Mouse (Mus musculus) forebrain, postnatal 0 days (tissue): ENCODE measurements around the gene Gm29276. TPM values are rescaled to one million over a fixed set of nuclear protein-coding genes. Genes with fewer than 3 reads are reported as not detected.
"Not testable (repeated sequence)": the region's sequence is repeated elsewhere in the genome, so short reads cannot be mapped to it uniquely, and the experiment has no call there.

ENCODE experiments used
- ATAC-seq: fragments of 200-750 bp; cut with Nextera tagmentation; 2 replicates; pipeline ENCODE4 v1.8.0; 2017; ENCODE audit warnings: mild to moderate bottlenecking, moderate library complexity
- DNase-seq: peaks from one replicate; pipeline ENCODE4 v3.0.0-alpha.2; 2015
- H3K27ac ChIP-seq: fragments of 300-500 bp; sonication (generic); 2 replicates; pipeline ENCODE4 v1.5.1; 2014; ENCODE audit warnings: low read depth, mild to moderate bottlenecking, antibody characterized with exemption, low read length, moderate library complexity, mixed read lengths
- H3K27me3 ChIP-seq: fragments of 300-500 bp; sonication (generic); 2 replicates; pipeline ENCODE4 v1.6.1; 2014; ENCODE audit warnings: mild to moderate bottlenecking, low read length, mixed read lengths; ENCODE audit not compliant: insufficient read depth
- H3K36me3 ChIP-seq: fragments of 300-500 bp; sonication (generic); 2 replicates; pipeline ENCODE4 v1.6.1; 2014; ENCODE audit warnings: mild to moderate bottlenecking, moderate library complexity; ENCODE audit not compliant: insufficient read depth
- H3K4me1 ChIP-seq: fragments of 300-500 bp; sonication (generic); 2 replicates; pipeline ENCODE4 v1.6.1; 2014; ENCODE audit warnings: antibody characterized with exemption; ENCODE audit not compliant: insufficient read depth
- H3K4me2 ChIP-seq: fragments of 300-500 bp; sonication (generic); 2 replicates; pipeline ENCODE4 v1.6.1; 2014; ENCODE audit warnings: low read depth, mild to moderate bottlenecking, moderate library complexity
- H3K4me3 ChIP-seq: fragments of 300-500 bp; sonication (generic); 2 replicates; pipeline ENCODE4 v1.5.1; 2014; ENCODE audit warnings: low read depth, low read length, mixed read lengths
- H3K9ac ChIP-seq: fragments of 300-500 bp; sonication (generic); 2 replicates; pipeline ENCODE4 v1.6.1; 2014; ENCODE audit warnings: mild to moderate bottlenecking
- H3K9me3 ChIP-seq: fragments of 300-500 bp; sonication (generic); 2 replicates; pipeline ENCODE4 v1.6.1; 2016; ENCODE audit warnings: low read length
- WGBS: fragments of 180-500 bp; shearing (Covaris S2); extraction: QIAGEN DNeasy Blood & Tissue Kit; methylation state at CpG from one replicate; pipeline ENCODE4 v1.1.7; 2014; 5-methylcytosine and 5-hydroxymethylcytosine counted together
- polyA plus RNA-seq: library from polyadenylated mRNA; unstranded; fragments of >200 nt; fragmentation: Nextera tagmentation; extraction: Ambion mirVana; gene quantifications from 2 replicates; pipeline ENCODE4 v1.2.1, GENCODE M21; 2015
- total RNA-seq: library from RNA; depleted of rRNA; stranded (reverse); fragments of >200 nt; gene quantifications from 2 replicates; pipeline ENCODE4 v1.2.3, GENCODE M21; 2014; rRNA removed

Gm29276 gene
- total RNA-seq (not detected in 2 replicates), polyA plus RNA-seq (not detected in 2 replicates)

DNA sequence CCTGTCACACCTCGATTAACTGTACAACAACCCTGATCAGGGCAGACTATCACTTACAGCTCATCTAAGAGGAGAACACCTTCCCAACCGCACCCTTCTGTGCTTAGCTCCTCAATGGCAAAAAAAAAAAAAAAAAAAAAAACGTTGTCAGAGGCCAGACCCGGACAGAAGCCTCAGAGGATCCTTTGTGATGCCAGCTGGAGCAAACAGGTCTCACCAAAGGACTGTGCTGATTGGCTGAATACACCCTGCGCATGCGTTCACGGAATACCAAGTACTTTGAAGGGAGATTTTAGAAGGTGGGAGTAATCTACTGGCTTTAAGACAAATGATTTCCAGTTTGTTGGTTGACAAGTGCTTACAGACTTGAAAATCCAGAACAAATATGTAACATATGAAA is at the start of gene Gm29276:
TSS of gene Gm29276 (minus strand) at position 101 of the 400 bp plus-strand sequence.
- ATAC-seq, H3K4me2 ChIP-seq, H3K4me1 ChIP-seq, H3K9me3 ChIP-seq, DNase-seq, H3K9ac ChIP-seq, H3K4me3 ChIP-seq, H3K36me3 ChIP-seq, H3K27ac ChIP-seq, H3K27me3 ChIP-seq: not testable (repeated sequence)
- no CpG with 5 or more reads among the region's 7 CpGs for WGBS
